ENCODE assay signal across 24 mouse cellular contexts in genomic region chr8:111531191-111531590, GRCm38 (mm10).
"Had no signal": no experiment of that assay in that cellular context is flagged by ENCODE, and none has a peak within 500 bp of the region (broad histone marks: within the 10 kb centered on the region; RNA-seq: fewer than 3 reads in every experiment).

No protein-coding gene starts in this region.

- DNase-seq: gastrocnemius, adult 2 months; gastrocnemius, postnatal 10 days; gastrocnemius, postnatal 25 days; heart, adult 18-20 months; heart, postnatal 10 days; kidney, adult 11 months; kidney, adult 2 months; kidney, adult 9 months; kidney, postnatal 14 days; kidney, postnatal 36 days; liver; liver, embryonic 13.5 days had no signal

- H3K27ac ChIP-seq: gastrocnemius, adult 2 months; heart, embryonic 10.5 days; hindbrain, embryonic 13.5 days; hindbrain, embryonic 15.5 days; hindbrain, postnatal 0 days; kidney, embryonic 15.5 days; kidney, postnatal 0 days; left cerebral cortex, adult 2 months; limb, embryonic 10.5 days; limb, embryonic 12.5 days; liver, embryonic 13.5 days had no signal

- H3K27me3 ChIP-seq: heart, embryonic 12.5 days; hindbrain, embryonic 13.5 days; hindbrain, embryonic 15.5 days; kidney, embryonic 15.5 days; limb, embryonic 12.5 days; liver, embryonic 13.5 days had no signal

- H3K4me2 ChIP-seq: heart, embryonic 12.5 days; hindbrain, embryonic 13.5 days; hindbrain, embryonic 15.5 days; kidney, embryonic 15.5 days; limb, embryonic 12.5 days; liver, embryonic 11.5 days; liver, embryonic 13.5 days had no signal

- ATAC-seq: hindbrain, postnatal 0 days; intestine, embryonic 16.5 days had no signal

- H3K9me3 ChIP-seq: heart, embryonic 10.5 days; heart, embryonic 12.5 days; hindbrain, embryonic 13.5 days; hindbrain, embryonic 15.5 days; kidney, embryonic 15.5 days; limb, embryonic 10.5 days; limb, embryonic 12.5 days; liver, embryonic 13.5 days had no signal

- H3K9ac ChIP-seq: heart, embryonic 12.5 days; hindbrain, embryonic 13.5 days; hindbrain, embryonic 15.5 days; kidney, embryonic 15.5 days; limb, embryonic 12.5 days; liver, embryonic 13.5 days had no signal

- H3K4me3 ChIP-seq: gastrocnemius, adult 2 months; heart, embryonic 10.5 days; heart, embryonic 12.5 days; hindbrain, embryonic 13.5 days; hindbrain, embryonic 15.5 days; kidney, embryonic 15.5 days; left cerebral cortex, adult 2 months; limb, embryonic 10.5 days; limb, embryonic 12.5 days; liver, embryonic 13.5 days had no signal

- H3K36me3 ChIP-seq: heart, embryonic 10.5 days; heart, embryonic 12.5 days; hindbrain, embryonic 13.5 days; hindbrain, embryonic 15.5 days; kidney, embryonic 15.5 days; limb, embryonic 10.5 days; limb, embryonic 12.5 days; liver, embryonic 13.5 days had no signal

- H3K4me1 ChIP-seq: hindbrain, embryonic 13.5 days; hindbrain, embryonic 15.5 days; kidney, embryonic 15.5 days; limb, embryonic 10.5 days; limb, embryonic 12.5 days had no signal
